In genomic region chr16:34671966-34672365, GRCm38 (mm10) we compare ENCODE assay signal across 28 mouse cellular contexts. TPM values are rescaled to one million over a fixed set of nuclear protein-coding genes. Genes with fewer than 3 reads are reported as not detected.
DNase-seq lines count a peak whose midpoint lies in the region; ATAC-seq and TF ChIP-seq lines count a peak whose summit lies in the region.
"Had no signal": no experiment of that assay in that cellular context is flagged by ENCODE, and none has a peak within 500 bp of the region (broad histone marks: within the 10 kb centered on the region; RNA-seq: fewer than 3 reads in every experiment).

No protein-coding gene starts in this region.

- peaks cover 24% of the 10 kb centered on the region for H3K4me1 ChIP-seq in heart, embryonic 10.5 days
- H3K4me1 ChIP-seq in hindbrain, embryonic 11.5 days (replicated peaks; ENCODE audit: control insufficient read depth, insufficient read depth, low read length), result no peaks in the 10 kb centered on the region
- H3K4me1 ChIP-seq: embryonic facial prominence, embryonic 12.5 days had no signal

- TF ChIP-seq CTCF in brain, embryonic 14.5 days (IDR thresholded peaks at IDR 0.05; ENCODE audit: borderline replicate concordance, extremely low read depth, insufficient read depth, insufficient read length), result no peak

- ATAC-seq in hindbrain, embryonic 11.5 days (ENCODE audit: low FRiP score), result no peak
- ATAC-seq: activated CD4-positive, CD25-positive, alpha-beta regulatory T cell, adult 4 months; forebrain, embryonic 14.5 days; forebrain, embryonic 16.5 days; Patski had no signal

- no peaks in the 10 kb centered on the region for H3K36me3 ChIP-seq in heart, embryonic 10.5 days
- H3K36me3 ChIP-seq in hindbrain, embryonic 11.5 days (ENCODE audit: control insufficient read depth, insufficient read depth, low read length), result no peaks in the 10 kb centered on the region
- H3K36me3 ChIP-seq: embryonic facial prominence, embryonic 10.5 days; embryonic facial prominence, embryonic 12.5 days; forebrain, embryonic 10.5 days; forebrain, embryonic 12.5 days had no signal

- H3K9ac ChIP-seq in hindbrain, embryonic 11.5 days (ENCODE audit: low read depth, low read length), result no peak overlapping the region
- H3K9ac ChIP-seq: embryonic facial prominence, embryonic 12.5 days; forebrain, embryonic 12.5 days had no signal

- no peak overlapping the region for H3K4me3 ChIP-seq in heart, embryonic 10.5 days
- no peak overlapping the region for H3K4me3 ChIP-seq in hindbrain, embryonic 11.5 days (ENCODE audit: low read depth, low read length)
- H3K4me3 ChIP-seq: embryonic facial prominence, embryonic 10.5 days; embryonic facial prominence, embryonic 12.5 days; forebrain, embryonic 10.5 days; forebrain, embryonic 12.5 days had no signal

- H3K4me2 ChIP-seq in hindbrain, embryonic 11.5 days (replicated peaks; ENCODE audit: low read depth, low read length), result no peak overlapping the region
- H3K4me2 ChIP-seq: embryonic facial prominence, embryonic 12.5 days; forebrain, embryonic 12.5 days had no signal

- peak; percentile 9 for DNase-seq in heart, embryonic 10.5 days (ENCODE audit: low spot score)
- DNase-seq in heart, postnatal 36 days, result no peak
- peak; percentile 61 for DNase-seq in testis, postnatal 14 days (ENCODE audit: low spot score)
- DNase-seq in testis, postnatal 10 days (ENCODE audit: low spot score), result no peak
- peak; percentile 21 for DNase-seq in brain, embryonic 14.5 days (ENCODE audit: low read depth)
- DNase-seq in hindbrain, embryonic 11.5 days (ENCODE audit: low spot score), result no peak
- no peak for DNase-seq in cerebellum, adult 11 months
- DNase-seq: adrenal gland, adult 8-10 months; adrenal gland, postnatal 36 days; cerebellum, adult 11-12 months; cerebellum, adult 2 months; cerebellum, adult 9-10 months; cerebellum, postnatal 10 days; cerebellum, postnatal 25 days had no signal

- H3K9me3 ChIP-seq in heart, embryonic 10.5 days, result no peaks in the 10 kb centered on the region
- H3K9me3 ChIP-seq in hindbrain, embryonic 11.5 days (ENCODE audit: control insufficient read depth, low read length), result no peaks in the 10 kb centered on the region
- H3K9me3 ChIP-seq: embryonic facial prominence, embryonic 10.5 days; embryonic facial prominence, embryonic 12.5 days; forebrain, embryonic 10.5 days; forebrain, embryonic 12.5 days had no signal

- no peak for TF ChIP-seq POLR2A in brain, embryonic 14.5 days (IDR thresholded peaks at IDR 0.05; ENCODE audit: borderline replicate concordance, extremely low read depth, insufficient read depth, insufficient read length, poor library complexity, severe bottlenecking)

- 77% methylated on average over 7 of the region's 7 CpGs for WGBS in heart, embryonic 10.5 days
- 66% methylated on average over 7 of the region's 7 CpGs for WGBS in hindbrain, embryonic 11.5 days

- intact Hi-C loops in heart, postnatal 36 days (cut with DNase I), result no loop called here

- H3K27me3 ChIP-seq in heart, embryonic 10.5 days (ENCODE audit: insufficient read depth, poor library complexity, severe bottlenecking), result peaks cover 17% of the 10 kb centered on the region
- no peaks in the 10 kb centered on the region for H3K27me3 ChIP-seq in hindbrain, embryonic 11.5 days (ENCODE audit: control insufficient read depth, insufficient read depth, low read length)
- H3K27me3 ChIP-seq: Patski had no signal

- H3K27ac ChIP-seq in heart, embryonic 10.5 days, result no peak overlapping the region
- no peak overlapping the region for H3K27ac ChIP-seq in hindbrain, embryonic 11.5 days (ENCODE audit: low read depth, low read length)
- H3K27ac ChIP-seq: embryonic facial prominence, embryonic 10.5 days; embryonic facial prominence, embryonic 12.5 days; forebrain, embryonic 10.5 days; forebrain, embryonic 12.5 days had no signal

RNA-seq across cellular contexts. Expression of gene Ccdc14, which starts 18.4 kb away (rescaled TPM):
- 8.3 and 10.2 TPM in 2 replicates for polyA plus RNA-seq in heart, embryonic 10.5 days (2016; fragmentation: Nextera tagmentation; extraction: Ambion mirVana)
- total RNA-seq in heart, postnatal 36 days (2021), result 1 to 10 TPM; 1.8 to 2.4 TPM
- polyA plus RNA-seq in brain, embryonic 14.5 days (2012; rRNA removed), result 7.1 and 7.9 TPM in 2 replicates
- polyA plus RNA-seq in hindbrain, embryonic 11.5 days (2014; fragmentation: Nextera tagmentation; extraction: Ambion mirVana), result 11.3 and 11.4 TPM in 2 replicates

RNA-seq across cellular contexts. Expression of gene Ropn1, which starts 22.2 kb away (rescaled TPM):
- polyA plus RNA-seq in heart, embryonic 10.5 days (2016; fragmentation: Nextera tagmentation; extraction: Ambion mirVana), result 0.55 and 0.57 TPM in 2 replicates
- total RNA-seq in heart, postnatal 36 days (2021), result under 1 TPM in 1 of 2 experiments, not detected in 1; 0.30 TPM
- polyA plus RNA-seq in brain, embryonic 14.5 days (2012; rRNA removed), result not detected in 2 replicates
- not detected in 2 replicates for polyA plus RNA-seq in hindbrain, embryonic 11.5 days (2014; fragmentation: Nextera tagmentation; extraction: Ambion mirVana)
- total RNA-seq: adrenal gland, adult 18-20 months; adrenal gland, adult 8-10 months; adrenal gland, postnatal 14 days; adrenal gland, postnatal 36 days; ES-E14; MEL had no signal
- polyA plus RNA-seq: activated CD4-positive, CD25-positive, alpha-beta regulatory T cell, adult 4 months; C2C12; embryonic facial prominence, embryonic 10.5 days; embryonic facial prominence, embryonic 12.5 days; embryonic facial prominence, embryonic 14.5 days; forebrain, embryonic 10.5 days; forebrain, embryonic 12.5 days; forebrain, embryonic 14.5 days; forebrain, embryonic 16.5 days; Patski had no signal

Comparison
In these comparisons a context has a peak if more than half of its experiments do, and no peak if none do; other contexts are left out.
1. DNase-seq: peak in heart, embryonic 10.5 days (single experiment), testis, postnatal 14 days (single experiment) and brain, embryonic 14.5 days (single experiment); none in heart, postnatal 36 days (0 of 2), testis, postnatal 10 days (single experiment), hindbrain, embryonic 11.5 days (single experiment) and cerebellum, adult 11 months (single experiment).